Mouse (Mus musculus) myocyte (in vitro differentiated cells): ENCODE results near the gene Camkk2. TPM values are rescaled to one million over a fixed set of nuclear protein-coding genes. Genes with fewer than 3 reads are reported as not detected.

ENCODE experiments used
- H3K27me3 ChIP-seq: one replicate; pipeline ENCODE4 v1.6.1; 2011; ENCODE audit not compliant: control insufficient read depth, insufficient read depth, insufficient read length
- H3K36me3 ChIP-seq: one replicate; pipeline ENCODE4 v1.6.1; 2011; ENCODE audit not compliant: control insufficient read depth, insufficient read depth
- H3K4me2 ChIP-seq: one replicate; pipeline ENCODE4 v1.6.1; 2011; ENCODE audit warnings: low read depth, control low read depth
- H3K4me3 ChIP-seq: one replicate; pipeline ENCODE4 v1.5.1; 2011; ENCODE audit warnings: mild to moderate bottlenecking, control low read depth, moderate library complexity
- H3K79me2 ChIP-seq: one replicate; pipeline ENCODE4 v1.6.1; 2011; ENCODE audit not compliant: control insufficient read depth, insufficient read depth
- H3ac ChIP-seq: one replicate; pipeline ENCODE4 v1.6.1; 2011; ENCODE audit not compliant: control insufficient read depth, insufficient read length
- CEBPB ChIP-seq: IDR thresholded peaks from 2 replicates; pipeline ENCODE4 v1.6.1; 2011; ENCODE audit warnings: mild to moderate bottlenecking, moderate library complexity; ENCODE audit not compliant: poor library complexity, insufficient read depth, severe bottlenecking
- E2F4 ChIP-seq: IDR thresholded peaks from one replicate; pipeline ENCODE4 v1.6.1; 2011; ENCODE audit warnings: mild to moderate bottlenecking, control low read depth, moderate library complexity; ENCODE audit not compliant: insufficient read depth
- MAX ChIP-seq: IDR thresholded peaks from one replicate; pipeline ENCODE4 v1.6.1; 2011; ENCODE audit warnings: low read depth, mild to moderate bottlenecking, control low read depth
- MYOD1 ChIP-seq, 3 experiments: IDR thresholded peaks; one replicate each; pipeline ENCODE4 v1.6.1; 2011; ENCODE audit warnings: control low read depth in 2 of 3, low read depth in 2 of 3, mild to moderate bottlenecking in 2 of 3, moderate library complexity in 1 of 3; ENCODE audit not compliant: insufficient read length in 2 of 3, control insufficient read depth in 1 of 3
- MYOG ChIP-seq, 3 experiments: IDR thresholded peaks; one replicate each; pipeline ENCODE4 v1.6.1; 2011; ENCODE audit warnings: control low read depth in 2 of 3, low read depth in 2 of 3, mild to moderate bottlenecking in 2 of 3; ENCODE audit not compliant: insufficient read length in 2 of 3, control insufficient read depth in 1 of 3, insufficient read depth in 1 of 3
- POLR2A ChIP-seq: IDR thresholded peaks from one replicate; pipeline ENCODE4 v1.6.1; 2011; ENCODE audit warnings: low read depth, mild to moderate bottlenecking, control low read depth, moderate library complexity; ENCODE audit not compliant: insufficient read length
- POLR2AphosphoS2 ChIP-seq: IDR thresholded peaks from one replicate; pipeline ENCODE4 v1.6.1; 2011; ENCODE audit warnings: low read depth, control low read depth; ENCODE audit not compliant: insufficient read length
- REST ChIP-seq: IDR thresholded peaks from one replicate; pipeline ENCODE4 v1.6.1; 2011; ENCODE audit warnings: mild to moderate bottlenecking, control low read depth, moderate library complexity; ENCODE audit not compliant: insufficient read depth, insufficient read length
- SRF ChIP-seq: IDR thresholded peaks from one replicate; pipeline ENCODE4 v1.6.1; 2011; ENCODE audit warnings: low read depth; ENCODE audit not compliant: control insufficient read depth, insufficient read length
- TCF12 ChIP-seq: IDR thresholded peaks from one replicate; pipeline ENCODE4 v1.6.1; 2011; ENCODE audit warnings: mild to moderate bottlenecking, control low read depth; ENCODE audit not compliant: poor library complexity, insufficient read depth, severe bottlenecking
- TCF3 ChIP-seq: IDR thresholded peaks from one replicate; pipeline ENCODE4 v1.6.1; 2011; ENCODE audit warnings: low read depth, control low read depth; ENCODE audit not compliant: insufficient read length
- USF1 ChIP-seq: IDR thresholded peaks from one replicate; pipeline ENCODE4 v1.6.1; 2011; ENCODE audit warnings: low read depth, mild to moderate bottlenecking, control low read depth, moderate library complexity
- polyA plus RNA-seq: library from polyadenylated mRNA; unstranded; fragments of >200 nt; fragmentation: generic; extraction: Trizol; gene quantifications from one replicate; pipeline ENCODE4 v1.2.1, GENCODE M21; 2012; ENCODE audit warnings: missing spikeins

Camkk2 gene
- polyA plus RNA-seq, 1 experiment = 8.2 TPM

- peaks cover 25% of the 10 kb centered on the region for H3K36me3 ChIP-seq
- H3K4me3 ChIP-seq = peak overlapping the region; percentile 48
- peak overlapping the region; percentile 62 for H3K4me2 ChIP-seq
- H3K27me3 ChIP-seq = no peaks in the 10 kb centered on the region
- TF ChIP-seq E2F4 (no peak), POLR2A (no peak), CEBPB (no peak), TCF3 (no peak), POLR2AphosphoS2 (no peak)
- peaks cover 15% of the 10 kb centered on the region for H3K79me2 ChIP-seq
- H3ac ChIP-seq = peak overlapping the region; percentile 84
Observed at GRCm38 (mm10) chr5:122821524-122821885, 42.3 kb upstream of the Camkk2 start.

GRCm38 (mm10) chr5:122820777-122821523, 41.7 kb upstream of the Camkk2 start, which contains the start of gene Anapc5:
Anapc5 (minus strand) TSS chr5:122821339.
- Histone ChIP-seq H3K27me3 (no peaks in the 10 kb centered on the region), H3K4me2 (peak within 1 kb of the TSS; percentile 63), H3K4me3 (peak within 1 kb of the TSS; percentile 48), H3ac (peak within 1 kb of the TSS; percentile 84), H3K36me3 (peaks cover 28% of the 10 kb centered on the region), H3K79me2 (peaks cover 15% of the 10 kb centered on the region)
- TF ChIP-seq E2F4 (peak; percentile 44), TCF12 (no peak), MYOG (IDR thresholded peaks at IDR 0.05; ENCODE audit: control insufficient read depth in 1 of 3, insufficient read depth in 1 of 3, insufficient read length in 2 of 3, low read depth in 2 of 3) (peak in 2 of 3 experiments; percentile 11 to 32), MYOD1 (IDR thresholded peaks at IDR 0.05; ENCODE audit: control insufficient read depth in 1 of 3, insufficient read length in 2 of 3, low read depth in 2 of 3) (peak in 2 of 3 experiments; percentile 6 to 41), POLR2AphosphoS2 (peak; percentile 75), POLR2A (peak; percentile 82)

GRCm38 (mm10) chr5:122812699-122813098, 33.5 kb upstream of the Camkk2 start:
- no peak overlapping the region for H3K4me3 ChIP-seq
- no peak overlapping the region for H3ac ChIP-seq
- no peaks in the 10 kb centered on the region for H3K79me2 ChIP-seq
- peaks cover 30% of the 10 kb centered on the region for H3K36me3 ChIP-seq
- H3K4me2 ChIP-seq = no peak overlapping the region
- peak in 2 of 3 experiments; percentile 31 to 85 for TF ChIP-seq MYOG (IDR thresholded peaks at IDR 0.05; ENCODE audit: control insufficient read depth in 1 of 3, insufficient read depth in 1 of 3, insufficient read length in 2 of 3, low read depth in 2 of 3)
- TF ChIP-seq MYOD1 (IDR thresholded peaks at IDR 0.05; ENCODE audit: control insufficient read depth in 1 of 3, insufficient read length in 2 of 3, low read depth in 2 of 3) = peak in 2 of 3 experiments; percentile 71 to 87
- TF ChIP-seq MAX = no peak
- no peak for TF ChIP-seq USF1
- TF ChIP-seq CEBPB = no peak
- no peaks in the 10 kb centered on the region for H3K27me3 ChIP-seq

- Histone ChIP-seq H3K4me3 (no peak overlapping the region), H3K4me2 (no peak overlapping the region), H3K27me3 (no peaks in the 10 kb centered on the region), H3ac (no peak overlapping the region), H3K79me2 (no peaks in the 10 kb centered on the region), H3K36me3 (peaks cover 27% of the 10 kb centered on the region)
- TF ChIP-seq REST = no peak
- no peak for TF ChIP-seq SRF
- no peak for TF ChIP-seq TCF12
- TF ChIP-seq POLR2AphosphoS2 = no peak
- TF ChIP-seq MYOG (IDR thresholded peaks at IDR 0.05; ENCODE audit: control insufficient read depth in 1 of 3, insufficient read depth in 1 of 3, insufficient read length in 2 of 3, low read depth in 2 of 3) = no peak
- TF ChIP-seq TCF3 = no peak
- no peak for TF ChIP-seq CEBPB
- no peak for TF ChIP-seq USF1
- TF ChIP-seq MYOD1 (IDR thresholded peaks at IDR 0.05; ENCODE audit: control insufficient read depth in 1 of 3, insufficient read length in 2 of 3, low read depth in 2 of 3) = no peak
- no peak for TF ChIP-seq POLR2A
- no peak for TF ChIP-seq MAX
- no peak for TF ChIP-seq E2F4
Observed at GRCm38 (mm10) chr5:122811364-122812079, 32.3 kb upstream of the Camkk2 start.

GRCm38 (mm10) chr5:122805503-122805902, 26.3 kb upstream of the Camkk2 start:
- no peak overlapping the region for H3ac ChIP-seq
- TF ChIP-seq MYOG (IDR thresholded peaks at IDR 0.05; ENCODE audit: control insufficient read depth in 1 of 3, insufficient read depth in 1 of 3, insufficient read length in 2 of 3, low read depth in 2 of 3) (no peak), POLR2AphosphoS2 (no peak), MAX (no peak), TCF3 (no peak), POLR2A (no peak), E2F4 (no peak), REST (no peak), CEBPB (no peak), TCF12 (no peak), SRF (no peak), USF1 (no peak), MYOD1 (IDR thresholded peaks at IDR 0.05; ENCODE audit: control insufficient read depth in 1 of 3, insufficient read length in 2 of 3, low read depth in 2 of 3) (no peak)
- H3K4me3 ChIP-seq = no peak overlapping the region
- H3K36me3 ChIP-seq = peaks cover 60% of the 10 kb centered on the region
- no peaks in the 10 kb centered on the region for H3K27me3 ChIP-seq
- no peaks in the 10 kb centered on the region for H3K79me2 ChIP-seq
- H3K4me2 ChIP-seq = no peak overlapping the region
